Mouse (Mus musculus) kidney, postnatal 36 days (tissue): ENCODE measurements around the gene Cd101.

ENCODE experiments used
- DNase-seq, 2 experiments: peaks; one replicate each; pipeline ENCODE4 v3.0.0; 2021 to 2022; ENCODE audit warnings: mixed read lengths in 2 of 2

Gene Cd101

GRCm38 (mm10) chr3:101029339-101029738 is at the start of gene Cd101:
Gene Cd101 (minus strand): TSS chr3:101029556.
- no peak for DNase-seq

GRCm38 (mm10) chr3:101078344-101078743 is 49.0 kb upstream of the Cd101 start:
- DNase-seq: peak; percentile 36 to 68

- DNase-seq: no peak
These were observed 48.3 kb upstream of the Cd101 start for GRCm38 (mm10) chr3:101077710-101078100.

- peak; percentile 29 to 44 for DNase-seq
These were observed 47.8 kb upstream of the Cd101 start for GRCm38 (mm10) chr3:101076966-101077709.

GRCm38 (mm10) chr3:101075866-101076265 is 46.5 kb upstream of the Cd101 start:
- DNase-seq: no peak

GRCm38 (mm10) chr3:101073384-101073783 is 44.0 kb upstream of the Cd101 start:
- DNase-seq: no peak

GRCm38 (mm10) chr3:101072506-101073215 is 43.3 kb upstream of the Cd101 start:
- DNase-seq: no peak

GRCm38 (mm10) chr3:101071576-101071975 is 42.2 kb upstream of the Cd101 start:
- no peak for DNase-seq

- DNase-seq: no peak
These were observed 41.5 kb upstream of the Cd101 start for GRCm38 (mm10) chr3:101070796-101071235.

- peak; percentile 23 to 29 for DNase-seq
These were observed 41.0 kb upstream of the Cd101 start for GRCm38 (mm10) chr3:101070230-101070795.

GRCm38 (mm10) chr3:101068701-101069100 is 39.3 kb upstream of the Cd101 start:
- DNase-seq: no peak

GRCm38 (mm10) chr3:101066175-101066574 is 36.8 kb upstream of the Cd101 start:
- no peak for DNase-seq

- no peak for DNase-seq
These were observed 32.7 kb upstream of the Cd101 start for GRCm38 (mm10) chr3:101061865-101062585.

- no peak for DNase-seq
These were observed 29.9 kb upstream of the Cd101 start for GRCm38 (mm10) chr3:101059214-101059613.

GRCm38 (mm10) chr3:101058203-101058602 is 28.8 kb upstream of the Cd101 start:
- no peak for DNase-seq

- DNase-seq: no peak
These were observed 25.9 kb upstream of the Cd101 start for GRCm38 (mm10) chr3:101055216-101055615.

GRCm38 (mm10) chr3:101051601-101052000 is 22.2 kb upstream of the Cd101 start:
- no peak for DNase-seq

GRCm38 (mm10) chr3:101049997-101050396 is 20.6 kb upstream of the Cd101 start:
- no peak for DNase-seq

- DNase-seq: no peak
These were observed 19.4 kb upstream of the Cd101 start for GRCm38 (mm10) chr3:101048781-101049180.

- peak; percentile 9 to 32 for DNase-seq
These were observed 18.4 kb upstream of the Cd101 start for GRCm38 (mm10) chr3:101047586-101048275.

GRCm38 (mm10) chr3:101045431-101045830 is 16.1 kb upstream of the Cd101 start:
- no peak for DNase-seq

- peak in 1 of 2 experiments; percentile 25 for DNase-seq
These were observed 15.3 kb upstream of the Cd101 start for GRCm38 (mm10) chr3:101044686-101045085.
